In the genomic region with DNA sequence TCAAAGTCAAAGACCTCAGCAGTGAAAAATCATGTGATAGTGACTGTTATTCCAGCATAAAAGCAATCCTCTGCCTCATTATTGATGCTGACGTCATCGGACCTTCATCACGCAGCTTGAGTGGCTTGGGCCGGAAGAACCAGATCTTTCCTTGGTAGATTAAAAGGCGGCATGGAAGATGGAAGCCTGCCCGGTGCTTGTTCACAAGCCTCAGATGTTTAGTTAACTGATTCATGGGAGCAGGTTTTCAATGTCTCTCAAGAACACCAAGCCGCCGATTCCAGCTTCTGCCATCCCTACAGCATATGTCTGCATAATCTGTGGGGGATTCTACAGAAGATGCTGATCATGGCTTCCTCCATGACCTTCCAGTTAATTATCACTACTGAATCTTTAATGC, we compare ENCODE assay signal across 14 mouse cellular contexts. TPM values are rescaled to one million over a fixed set of nuclear protein-coding genes. Genes with fewer than 3 reads are reported as not detected.
A peak's percentile ranks its signal among the peaks of the same experiment; 100 is the strongest.
DNase-seq lines count a peak whose midpoint lies in the region; ATAC-seq and TF ChIP-seq lines count a peak whose summit lies in the region.
"Had no signal": no experiment of that assay in that cellular context is flagged by ENCODE, and none has a peak within 500 bp of the region (broad histone marks: within the 10 kb centered on the region; RNA-seq: fewer than 3 reads in every experiment).

No protein-coding gene starts in this region.

- WGBS in lung, adult 2 months = 71% methylated on average over 8 of the region's 8 CpGs
- WGBS in forebrain, postnatal 0 days = 38% methylated on average over 8 of the region's 8 CpGs
- 59% methylated on average over 8 of the region's 8 CpGs for WGBS in midbrain, embryonic 15.5 days

- H3K27ac ChIP-seq in forebrain, postnatal 0 days (ENCODE audit: low read depth, low read length) = peak overlapping the region; percentile 54
- 0 out of 2 replicates have a peak overlapping the region, but pooled peaks have one; percentile 28 for H3K27ac ChIP-seq in midbrain, embryonic 15.5 days
- H3K27ac ChIP-seq: liver, embryonic 13.5 days had no signal

- no peak for TF ChIP-seq CTCF in lung, adult 2 months (IDR thresholded peaks at IDR 0.05; ENCODE audit: insufficient read depth, low read length)
- no peak for TF ChIP-seq CTCF in forebrain, postnatal 0 days (IDR thresholded peaks at IDR 0.05; ENCODE audit: low read depth)

- no peak overlapping the region for H3K4me3 ChIP-seq in lung, adult 2 months (replicated peaks; ENCODE audit: extremely low read depth, low read depth, low read length)
- no peak overlapping the region for H3K4me3 ChIP-seq in forebrain, postnatal 0 days (ENCODE audit: low read depth, low read length)
- no peak overlapping the region for H3K4me3 ChIP-seq in midbrain, embryonic 15.5 days
- H3K4me3 ChIP-seq: kidney, embryonic 15.5 days; liver, embryonic 13.5 days had no signal

- peaks cover 3% of the 10 kb centered on the region; the same call in 1 of the 2 replicates for H3K4me1 ChIP-seq in lung, adult 2 months (ENCODE audit: control insufficient read depth, insufficient read depth, low read length)
- H3K4me1 ChIP-seq in forebrain, postnatal 0 days (ENCODE audit: insufficient read depth) = peaks cover 11% of the 10 kb centered on the region; the same call in 1 of the 2 replicates
- H3K4me1 ChIP-seq in midbrain, embryonic 15.5 days = peaks cover 17% of the 10 kb centered on the region

- ATAC-seq in forebrain, postnatal 0 days = peak; percentile 42
- no peak for ATAC-seq in midbrain, embryonic 15.5 days (replicated peaks)
- no peak for ATAC-seq in erythroblast, adult 5-6 weeks (replicated peaks; ENCODE audit: low FRiP score, poor library complexity, severe bottlenecking)

- no peak for TF ChIP-seq POLR2A in lung, adult 2 months (IDR thresholded peaks at IDR 0.05; ENCODE audit: borderline replicate concordance, extremely low read depth, low read depth, low read length)

- no peaks in the 10 kb centered on the region for H3K36me3 ChIP-seq in forebrain, postnatal 0 days (ENCODE audit: insufficient read depth)
- no peaks in the 10 kb centered on the region for H3K36me3 ChIP-seq in midbrain, embryonic 15.5 days (replicated peaks)
- H3K36me3 ChIP-seq: heart, embryonic 13.5 days; kidney, embryonic 15.5 days; liver, embryonic 13.5 days had no signal

- peak; percentile 56 for DNase-seq in cerebellum, adult 9-10 months
- DNase-seq in cerebellum, adult 11 months = no peak
- peak; percentile 44 to 65 for DNase-seq in lung, adult 18-20 months
- DNase-seq in lung, adult 2 months = no peak
- peak; percentile 78 for DNase-seq in forebrain, postnatal 0 days
- no peak for DNase-seq in spleen, adult 18-20 months
- DNase-seq: adrenal gland, postnatal 10 days; gastrocnemius, postnatal 25 days; liver, embryonic 13.5 days; thymus, adult 2 months had no signal

- no peaks in the 10 kb centered on the region for H3K27me3 ChIP-seq in forebrain, postnatal 0 days (ENCODE audit: insufficient read depth, low read length)
- no peaks in the 10 kb centered on the region for H3K27me3 ChIP-seq in midbrain, embryonic 15.5 days (replicated peaks)
- H3K27me3 ChIP-seq: heart, embryonic 13.5 days; kidney, embryonic 15.5 days; liver, embryonic 13.5 days had no signal

- H3K4me2 ChIP-seq in forebrain, postnatal 0 days (ENCODE audit: low read depth) = no peak overlapping the region
- no peak overlapping the region for H3K4me2 ChIP-seq in midbrain, embryonic 15.5 days
- H3K4me2 ChIP-seq: kidney, embryonic 15.5 days had no signal

- no peak overlapping the region for H3K9ac ChIP-seq in forebrain, postnatal 0 days
- no peak overlapping the region for H3K9ac ChIP-seq in midbrain, embryonic 15.5 days
- H3K9ac ChIP-seq: heart, embryonic 13.5 days; kidney, embryonic 15.5 days; liver, embryonic 13.5 days had no signal

- no peaks in the 10 kb centered on the region for H3K9me3 ChIP-seq in forebrain, postnatal 0 days (ENCODE audit: low read length)
- no peaks in the 10 kb centered on the region for H3K9me3 ChIP-seq in midbrain, embryonic 15.5 days
- H3K9me3 ChIP-seq: heart, embryonic 13.5 days; kidney, embryonic 15.5 days; liver, embryonic 13.5 days had no signal

RNA-seq across cellular contexts. Expression of a gene that starts 7.5 kb away (rescaled TPM):
- 7.0 and 11.6 TPM in 2 replicates for polyA plus RNA-seq in lung, adult 2 months (2012; rRNA removed)
- 24.3 and 25.1 TPM in 2 replicates for total RNA-seq in forebrain, postnatal 0 days (2014; rRNA removed)
- 13.1 and 13.3 TPM in 2 replicates for polyA plus RNA-seq in forebrain, postnatal 0 days (2015; fragmentation: Nextera tagmentation; extraction: Ambion mirVana)
- polyA plus RNA-seq in midbrain, embryonic 15.5 days (2015; fragmentation: Nextera tagmentation; extraction: Ambion mirVana) = 12.2 and 14.1 TPM in 2 replicates
- total RNA-seq in erythroblast, adult 5-6 weeks (2015; ENCODE audit: low replicate concordance) = 0.19 and 8.8 TPM in 2 replicates
- total RNA-seq in erythroblast, adult 5-6 weeks (2017; ENCODE audit: low replicate concordance) = 10.9 and 11.1 TPM in 2 replicates

RNA-seq across cellular contexts. Expression of a gene that starts 32.3 kb away (rescaled TPM):
- polyA plus RNA-seq in lung, adult 2 months (2012; rRNA removed) = 399 and 586 TPM in 2 replicates
- 1,041 and 1,060 TPM in 2 replicates for total RNA-seq in forebrain, postnatal 0 days (2014; rRNA removed)
- 4,009 and 4,204 TPM in 2 replicates for polyA plus RNA-seq in forebrain, postnatal 0 days (2015; fragmentation: Nextera tagmentation; extraction: Ambion mirVana)
- polyA plus RNA-seq in midbrain, embryonic 15.5 days (2015; fragmentation: Nextera tagmentation; extraction: Ambion mirVana) = 2,307 and 2,436 TPM in 2 replicates
- total RNA-seq in erythroblast, adult 5-6 weeks (2015; ENCODE audit: low replicate concordance) = 71.5 and 86.7 TPM in 2 replicates
- 70.8 and 118 TPM in 2 replicates for total RNA-seq in erythroblast, adult 5-6 weeks (2017; ENCODE audit: low replicate concordance)

RNA-seq across cellular contexts. Expression of a gene that starts 57.0 kb away (rescaled TPM):
- 20.6 and 34.2 TPM in 2 replicates for polyA plus RNA-seq in lung, adult 2 months (2012; rRNA removed)
- total RNA-seq in forebrain, postnatal 0 days (2014; rRNA removed) = 152 and 176 TPM in 2 replicates
- polyA plus RNA-seq in forebrain, postnatal 0 days (2015; fragmentation: Nextera tagmentation; extraction: Ambion mirVana) = 281 and 298 TPM in 2 replicates
- 261 and 267 TPM in 2 replicates for polyA plus RNA-seq in midbrain, embryonic 15.5 days (2015; fragmentation: Nextera tagmentation; extraction: Ambion mirVana)
- 42.6 and 92.4 TPM in 2 replicates for total RNA-seq in erythroblast, adult 5-6 weeks (2015; ENCODE audit: low replicate concordance)
- total RNA-seq in erythroblast, adult 5-6 weeks (2017; ENCODE audit: low replicate concordance) = 63.4 and 63.7 TPM in 2 replicates

Comparison
In these comparisons a context has a peak if more than half of its experiments do, and no peak if none do; other contexts are left out.
1. DNase-seq: peak in cerebellum, adult 9-10 months (single experiment), lung, adult 18-20 months (2 of 2) and forebrain, postnatal 0 days (single experiment); none in cerebellum, adult 11 months (single experiment), lung, adult 2 months (single experiment) and spleen, adult 18-20 months (0 of 2).